Mouse (Mus musculus) forebrain, embryonic 11.5 days (tissue): ENCODE measurements around the gene Wfs1. TPM values are rescaled to one million over a fixed set of nuclear protein-coding genes. Genes with fewer than 3 reads are reported as not detected.

ENCODE experiments used
- ATAC-seq: fragments of 200-750 bp; cut with Nextera tagmentation; replicated peaks from 2 replicates; pipeline ENCODE4 v1.8.0; 2017; ENCODE audit warnings: moderate TSS enrichment; ENCODE audit not compliant: low FRiP score
- DNase-seq: peaks from one replicate; pipeline ENCODE4 v3.0.0-alpha.2; 2017; ENCODE audit warnings: low spot score
- H3K27ac ChIP-seq: fragments of 300-500 bp; sonication (generic); 2 replicates; pipeline ENCODE4 v1.5.1; 2014; ENCODE audit warnings: low read depth, low read length
- H3K27me3 ChIP-seq: fragments of 300-500 bp; sonication (generic); 2 replicates; pipeline ENCODE4 v1.6.1; 2014; ENCODE audit warnings: mild to moderate bottlenecking, low read length, mixed read lengths; ENCODE audit not compliant: control insufficient read depth, insufficient read depth
- H3K36me3 ChIP-seq: fragments of 300-500 bp; sonication (generic); 2 replicates; pipeline ENCODE4 v1.6.1; 2014; ENCODE audit warnings: mild to moderate bottlenecking, low read length, moderate library complexity, mixed read lengths; ENCODE audit not compliant: control insufficient read depth, insufficient read depth
- H3K4me1 ChIP-seq: fragments of 300-500 bp; sonication (generic); replicated peaks from 2 replicates; pipeline ENCODE4 v1.6.1; 2014; ENCODE audit warnings: low read length, mixed read lengths; ENCODE audit not compliant: control insufficient read depth, insufficient read depth
- H3K4me2 ChIP-seq: fragments of 300-500 bp; sonication (generic); 2 replicates; pipeline ENCODE4 v1.6.1; 2014; ENCODE audit warnings: low read depth, mild to moderate bottlenecking, low read length, moderate library complexity, mixed read lengths; ENCODE audit not compliant: severe bottlenecking
- H3K4me3 ChIP-seq: fragments of 300-500 bp; sonication (generic); 2 replicates; pipeline ENCODE4 v1.5.1; 2014; ENCODE audit warnings: low read depth, low read length
- H3K9ac ChIP-seq: fragments of 300-500 bp; sonication (generic); 2 replicates; pipeline ENCODE4 v1.6.1; 2014; ENCODE audit warnings: low read length
- H3K9me3 ChIP-seq: fragments of 300-500 bp; sonication (generic); 2 replicates; pipeline ENCODE4 v1.6.1; 2016; ENCODE audit warnings: low read length, mixed read lengths; ENCODE audit not compliant: control insufficient read depth
- whole genome bisulfite sequencing: fragments of 180-500 bp; shearing (Covaris S2); extraction: QIAGEN DNeasy Blood & Tissue Kit; methylation state at CpG from one replicate; pipeline ENCODE4 v1.1.7; 2014; 5-methylcytosine and 5-hydroxymethylcytosine counted together
- polyA plus RNA-seq: library from polyadenylated mRNA; unstranded; fragments of >200 nt; fragmentation: Nextera tagmentation; extraction: Ambion mirVana; gene quantifications from 2 replicates; pipeline ENCODE4 v1.2.1, GENCODE M21; 2014

Gene Wfs1
- polyA plus RNA-seq, 1 experiment from 2014 or later, result 8.8 TPM

- Histone ChIP-seq H3K9ac (no peak overlapping the region), H3K9me3 (no peaks in the 10 kb centered on the region), H3K27me3 (no peaks in the 10 kb centered on the region), H3K4me2 (no peak overlapping the region), H3K4me3 (no peak overlapping the region), H3K27ac (no peak overlapping the region), H3K36me3 (no peaks in the 10 kb centered on the region), H3K4me1 (no peaks in the 10 kb centered on the region; the same call in 1 of the 2 replicates)
- 79% methylated on average over 7 of the region's 7 CpGs for WGBS
- no peak for ATAC-seq
- DNase-seq, result no peak
Measured at GRCm38 (mm10) chr5:36918016-36918415, 71.0 kb downstream of the Wfs1 start.

- no peaks in the 10 kb centered on the region for H3K36me3 ChIP-seq
- no peaks in the 10 kb centered on the region for H3K9me3 ChIP-seq
- no peak overlapping the region for H3K4me2 ChIP-seq
- no peak overlapping the region for H3K27ac ChIP-seq
- no peak overlapping the region for H3K9ac ChIP-seq
- no peak for DNase-seq
- no peaks in the 10 kb centered on the region; the same call in 1 of the 2 replicates for H3K4me1 ChIP-seq
- no peaks in the 10 kb centered on the region for H3K27me3 ChIP-seq
- no peak overlapping the region for H3K4me3 ChIP-seq
- WGBS, result 80% methylated on average over 4 of the region's 4 CpGs
- ATAC-seq, result no peak
Measured at GRCm38 (mm10) chr5:36917245-36917644, 71.8 kb downstream of the Wfs1 start.

- H3K4me1 ChIP-seq, result no peaks in the 10 kb centered on the region; the same call in 1 of the 2 replicates
- no peak for DNase-seq
Measured at GRCm38 (mm10) chr5:36916581-36916980, 72.4 kb downstream of the Wfs1 start.

More at GRCm38 (mm10) chr5:36916581-36916980, 72.4 kb downstream of the Wfs1 start:
- WGBS, result 90% methylated on average over 4 of the region's 4 CpGs
- Histone ChIP-seq H3K27ac (no peak overlapping the region), H3K36me3 (no peaks in the 10 kb centered on the region), H3K27me3 (no peaks in the 10 kb centered on the region), H3K9ac (no peak overlapping the region), H3K4me2 (no peak overlapping the region), H3K4me3 (no peak overlapping the region), H3K9me3 (no peaks in the 10 kb centered on the region)
- no peak for ATAC-seq

Other genes starting within 250 kb of the Wfs1 start
- gene Bloc1s4, start 240.6 kb downstream of the Wfs1 start, polyA plus RNA-seq, result 22.9 and 25.6 TPM in 2 replicates
- gene Mrfap1, start 192.4 kb downstream of the Wfs1 start, polyA plus RNA-seq, result 563 and 565 TPM in 2 replicates
- 10.2 and 12.2 TPM in 2 replicates for gene Man2b2, start 158.6 kb downstream of the Wfs1 start, polyA plus RNA-seq
- 1.0 and 1.4 TPM in 2 replicates for gene Ppp2r2c, start 120.7 kb downstream of the Wfs1 start, polyA plus RNA-seq
- gene Gm1043, start 96.2 kb upstream of the Wfs1 start, polyA plus RNA-seq, result 0.03 and 0.07 TPM in 2 replicates